Mouse (Mus musculus) liver, adult 2 months (tissue): Measurements from ENCODE around the gene Armt1.

Experiments
- CTCF ChIP-seq: fragments of 200-500 bp; IDR thresholded peaks from 2 replicates; pipeline ENCODE4 v1.5.1; 2011; ENCODE audit warnings: low read depth, low read length, control low read depth
- POLR2A ChIP-seq: fragments of 200-500 bp; IDR thresholded peaks from 2 replicates; pipeline ENCODE4 v1.6.1; 2011; ENCODE audit warnings: low read length, control low read depth; ENCODE audit not compliant: insufficient read depth; ENCODE audit errors: extremely low read depth

GRCm38 (mm10) chr10:4390550-4390949 is 41.7 kb upstream of the Armt1 start:
- TF ChIP-seq POLR2A, result no peak
- TF ChIP-seq CTCF, result no peak
